Mouse (Mus musculus) stomach, adult 2 months (tissue): ENCODE data around the gene Cep350. TPM values are rescaled to one million over a fixed set of nuclear protein-coding genes. Genes with fewer than 3 reads are reported as not detected.

Source experiments
- polyA plus RNA-seq: library from polyadenylated mRNA; depleted of rRNA; stranded (reverse); fragments of >200 nt; gene quantifications from 2 replicates; pipeline ENCODE4 v1.2.3, GENCODE M21; 2012; rRNA removed

The Cep350 gene
- 1.9 and 2.1 TPM in 2 replicates for polyA plus RNA-seq

GRCm38 (mm10) chr1:155973068-155973718 lies at the start of gene Cep350:
Gene Cep350 (minus strand): TSS chr1:155973255.

DNA sequence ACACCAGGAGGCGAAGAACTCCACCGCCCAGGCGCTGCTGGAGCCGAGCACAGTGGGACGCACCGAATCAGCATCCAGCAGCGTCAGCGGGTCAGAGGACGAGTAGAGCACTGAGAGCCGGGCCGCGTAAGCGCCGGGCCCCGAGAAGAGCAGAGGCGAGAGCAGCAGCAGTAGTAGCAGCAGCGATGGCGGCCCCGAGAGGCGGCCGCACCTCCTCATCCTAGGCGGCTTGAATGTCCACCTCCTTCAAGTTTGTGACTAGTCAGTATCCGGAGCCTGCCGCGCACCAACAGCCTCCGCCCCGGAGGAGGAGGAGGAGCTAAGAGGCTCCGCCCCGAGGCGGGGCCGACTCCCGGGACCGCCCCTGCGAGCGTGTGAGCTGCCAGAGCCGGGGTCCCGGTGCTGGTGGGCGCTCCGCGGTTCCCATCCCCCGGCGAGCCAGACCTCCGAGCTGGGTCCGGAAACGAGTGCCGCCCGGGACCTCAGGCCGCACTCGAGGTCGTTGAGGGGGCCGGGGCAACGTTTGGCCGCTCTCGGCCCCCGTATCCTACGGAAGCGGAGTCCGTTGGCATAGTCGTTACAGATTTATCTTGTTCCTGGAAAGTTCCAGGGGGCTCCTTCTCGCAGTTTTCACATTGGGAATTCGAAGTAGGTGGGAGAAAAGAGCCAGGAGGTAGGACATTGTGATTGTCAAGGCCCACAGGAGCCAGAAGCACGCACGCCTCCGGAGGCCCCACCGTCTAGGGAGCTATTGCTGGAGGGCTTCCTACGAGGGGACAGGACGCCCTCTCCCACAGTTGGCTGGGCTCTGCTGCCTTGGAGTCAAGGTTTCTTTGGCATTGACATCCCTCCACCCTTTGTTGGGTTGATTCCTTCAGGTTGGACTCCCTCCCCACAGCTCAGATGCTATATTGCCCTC lies 160.2 kb downstream of the Cep350 start, which contains the start of gene Qsox1:
Gene Qsox1 (minus strand): TSS at position 309 of the 919 bp plus-strand sequence.

Other genes with a start within 250 kb of the Cep350 start
- gene Lhx4, start 221.6 kb downstream of the Cep350 start, polyA plus RNA-seq = not detected in 2 replicates
- gene Qsox1, start 160.4 kb downstream of the Cep350 start, polyA plus RNA-seq = 167 and 184 TPM in 2 replicates
- 16.2 and 18.9 TPM in 2 replicates for gene Tor1aip2, start 62.1 kb upstream of the Cep350 start, polyA plus RNA-seq
- gene Tor1aip1, start 63.2 kb upstream of the Cep350 start, polyA plus RNA-seq = 6.3 and 10.6 TPM in 2 replicates
- 0.27 and 0.31 TPM in 2 replicates for gene Fam163a, start 231.8 kb upstream of the Cep350 start, polyA plus RNA-seq